Mouse (Mus musculus) hindbrain, embryonic 14.5 days (tissue): ENCODE results near the gene Gab2. TPM values are rescaled to one million over a fixed set of nuclear protein-coding genes. Genes with fewer than 3 reads are reported as not detected.

Experiments used
- ATAC-seq: fragments of 200-750 bp; cut with Nextera tagmentation; 2 replicates; pipeline ENCODE4 v1.8.0; 2017; ENCODE audit warnings: moderate number of reproducible peaks, mild to moderate bottlenecking, moderate TSS enrichment, moderate library complexity; ENCODE audit not compliant: low FRiP score
- DNase-seq: peaks from one replicate; pipeline ENCODE4 v3.0.0-alpha.2; 2015; ENCODE audit warnings: low spot score
- H3K27ac ChIP-seq: fragments of 300-500 bp; sonication (generic); 2 replicates; pipeline ENCODE4 v1.5.1; 2014; ENCODE audit warnings: mild to moderate bottlenecking, moderate library complexity
- H3K27me3 ChIP-seq: fragments of 300-500 bp; sonication (generic); 2 replicates; pipeline ENCODE4 v1.6.1; 2014; ENCODE audit warnings: mild to moderate bottlenecking, low read length, mixed read lengths; ENCODE audit not compliant: control insufficient read depth, insufficient read depth
- H3K36me3 ChIP-seq: fragments of 300-500 bp; sonication (generic); replicated peaks from 2 replicates; pipeline ENCODE4 v1.6.1; 2014; ENCODE audit not compliant: control insufficient read depth, insufficient read depth
- H3K4me1 ChIP-seq: fragments of 300-500 bp; sonication (generic); replicated peaks from 2 replicates; pipeline ENCODE4 v1.6.1; 2014; ENCODE audit warnings: antibody characterized with exemption, low read length, mixed read lengths; ENCODE audit not compliant: control insufficient read depth, insufficient read depth
- H3K4me2 ChIP-seq: fragments of 300-500 bp; sonication (generic); replicated peaks from 2 replicates; pipeline ENCODE4 v1.6.1; 2014; ENCODE audit warnings: mild to moderate bottlenecking, moderate library complexity
- H3K4me3 ChIP-seq: fragments of 300-500 bp; sonication (generic); replicated peaks from 2 replicates; pipeline ENCODE4 v1.5.1; 2014; ENCODE audit warnings: mild to moderate bottlenecking, low read length
- H3K9ac ChIP-seq: fragments of 300-500 bp; sonication (generic); 2 replicates; pipeline ENCODE4 v1.6.1; 2014
- H3K9me3 ChIP-seq: fragments of 300-500 bp; sonication (generic); 2 replicates; pipeline ENCODE4 v1.6.1; 2016; ENCODE audit warnings: low read length; ENCODE audit not compliant: control insufficient read depth
- WGBS: fragments of 180-500 bp; shearing (Covaris S2); extraction: QIAGEN DNeasy Blood & Tissue Kit; methylation state at CpG from one replicate; pipeline ENCODE4 v1.1.7; 2014; 5-methylcytosine and 5-hydroxymethylcytosine counted together
- polyA plus RNA-seq: library from polyadenylated mRNA; unstranded; fragments of >200 nt; fragmentation: Nextera tagmentation; extraction: Ambion mirVana; gene quantifications from 2 replicates; pipeline ENCODE4 v1.2.1, GENCODE M21; 2014

Gab2 gene
- polyA plus RNA-seq, 1 experiment from 2014 or later: 19.4 TPM

GRCm38 (mm10) chr7:97303614-97304013, 222.2 kb downstream of the Gab2 start:
- no peaks in the 10 kb centered on the region for H3K27me3 ChIP-seq
- no peak overlapping the region for H3K27ac ChIP-seq
- H3K4me3 ChIP-seq: no peak overlapping the region
- no peak overlapping the region for H3K4me2 ChIP-seq
- no peak for DNase-seq
- peaks cover 69% of the 10 kb centered on the region for H3K36me3 ChIP-seq
- no peak for ATAC-seq
- no peak overlapping the region for H3K9ac ChIP-seq
- no peaks in the 10 kb centered on the region for H3K4me1 ChIP-seq
- WGBS: 85% methylated on average over 2 of the region's 2 CpGs
- no peaks in the 10 kb centered on the region for H3K9me3 ChIP-seq

- Histone ChIP-seq H3K9me3 (no peaks in the 10 kb centered on the region), H3K27ac (no peak overlapping the region), H3K4me3 (no peak overlapping the region), H3K27me3 (no peaks in the 10 kb centered on the region), H3K4me1 (no peaks in the 10 kb centered on the region), H3K4me2 (no peak overlapping the region), H3K9ac (no peak overlapping the region), H3K36me3 (peaks cover 71% of the 10 kb centered on the region)
- ATAC-seq: no peak
- DNase-seq: no peak
These were observed 223.1 kb downstream of the Gab2 start for GRCm38 (mm10) chr7:97304471-97304870.

- Histone ChIP-seq H3K27me3 (no peaks in the 10 kb centered on the region), H3K27ac (no peak overlapping the region), H3K4me3 (no peak overlapping the region), H3K9ac (no peak overlapping the region), H3K36me3 (peaks cover 79% of the 10 kb centered on the region), H3K9me3 (no peaks in the 10 kb centered on the region), H3K4me2 (no peak overlapping the region), H3K4me1 (no peaks in the 10 kb centered on the region)
- 92% methylated on average over 4 of the region's 4 CpGs for WGBS
- ATAC-seq (no peak), DNase-seq (no peak)
These were observed 223.8 kb downstream of the Gab2 start for GRCm38 (mm10) chr7:97305206-97305605.

- Histone ChIP-seq H3K4me3 (no peak overlapping the region), H3K27me3 (no peaks in the 10 kb centered on the region), H3K27ac (no peak overlapping the region), H3K9ac (no peak overlapping the region), H3K4me2 (no peak overlapping the region), H3K4me1 (no peaks in the 10 kb centered on the region), H3K36me3 (peaks cover 87% of the 10 kb centered on the region), H3K9me3 (no peaks in the 10 kb centered on the region)
- 97% methylated on average over 2 of the region's 2 CpGs for WGBS
- ATAC-seq (no peak), DNase-seq (no peak)
These were observed 225.4 kb downstream of the Gab2 start for GRCm38 (mm10) chr7:97306813-97307212.

- Histone ChIP-seq H3K27me3 (no peaks in the 10 kb centered on the region), H3K4me1 (no peaks in the 10 kb centered on the region), H3K9me3 (no peaks in the 10 kb centered on the region), H3K27ac (no peak overlapping the region), H3K4me2 (no peak overlapping the region), H3K4me3 (no peak overlapping the region), H3K9ac (no peak overlapping the region), H3K36me3 (peaks cover 87% of the 10 kb centered on the region)
- 83% methylated on average over 1 of the region's 1 CpGs for WGBS
- ATAC-seq (no peak), DNase-seq (no peak)
These were observed 226.2 kb downstream of the Gab2 start for GRCm38 (mm10) chr7:97307546-97307945.

GRCm38 (mm10) chr7:97309461-97310340, 228.3 kb downstream of the Gab2 start:
- Histone ChIP-seq H3K9ac (no peak overlapping the region), H3K4me2 (no peak overlapping the region), H3K4me3 (no peak overlapping the region), H3K9me3 (no peaks in the 10 kb centered on the region), H3K4me1 (no peaks in the 10 kb centered on the region), H3K27ac (no peak overlapping the region), H3K36me3 (peaks cover 85% of the 10 kb centered on the region), H3K27me3 (no peaks in the 10 kb centered on the region)
- WGBS: 91% methylated on average over 4 of the region's 4 CpGs
- no peak for DNase-seq
- no peak for ATAC-seq

GRCm38 (mm10) chr7:97310341-97310635, 228.9 kb downstream of the Gab2 start:
- DNase-seq: no peak
- ATAC-seq: no peak
- H3K9me3 ChIP-seq: no peaks in the 10 kb centered on the region
- peaks cover 85% of the 10 kb centered on the region for H3K36me3 ChIP-seq
- H3K4me3 ChIP-seq: no peak overlapping the region
- H3K4me2 ChIP-seq: no peak overlapping the region
- H3K4me1 ChIP-seq: no peaks in the 10 kb centered on the region
- no peak overlapping the region for H3K9ac ChIP-seq
- H3K27ac ChIP-seq: no peak overlapping the region
- no peaks in the 10 kb centered on the region for H3K27me3 ChIP-seq
- 93% methylated on average over 3 of the region's 3 CpGs for WGBS

- H3K27me3 ChIP-seq: no peaks in the 10 kb centered on the region
- no peak overlapping the region for H3K4me2 ChIP-seq
- DNase-seq (no peak), ATAC-seq (no peak)
- H3K36me3 ChIP-seq: peaks cover 85% of the 10 kb centered on the region
- H3K27ac ChIP-seq: no peak overlapping the region
- H3K9me3 ChIP-seq: no peaks in the 10 kb centered on the region
- H3K4me3 ChIP-seq: no peak overlapping the region
- 94% methylated on average over 14 of the region's 14 CpGs for WGBS
- no peaks in the 10 kb centered on the region for H3K4me1 ChIP-seq
- no peak overlapping the region for H3K9ac ChIP-seq
These were observed 230.2 kb downstream of the Gab2 start for GRCm38 (mm10) chr7:97311620-97312019.

GRCm38 (mm10) chr7:97312196-97312595, 230.8 kb downstream of the Gab2 start:
- 95% methylated on average over 17 of the region's 17 CpGs for WGBS
- H3K4me2 ChIP-seq: no peak overlapping the region

GRCm38 (mm10) chr7:97312856-97313255, 231.5 kb downstream of the Gab2 start:
- ATAC-seq: no peak
- Histone ChIP-seq H3K27me3 (no peaks in the 10 kb centered on the region), H3K4me3 (no peak overlapping the region), H3K4me2 (no peak overlapping the region), H3K27ac (no peak overlapping the region), H3K36me3 (peaks cover 78% of the 10 kb centered on the region), H3K9ac (no peak overlapping the region), H3K4me1 (no peaks in the 10 kb centered on the region), H3K9me3 (no peaks in the 10 kb centered on the region)
- WGBS: 94% methylated on average over 6 of the region's 6 CpGs
- DNase-seq: no peak

More at GRCm38 (mm10) chr7:97312196-97312595, 230.8 kb downstream of the Gab2 start:
- DNase-seq (no peak), ATAC-seq (no peak)
- Histone ChIP-seq H3K27me3 (no peaks in the 10 kb centered on the region), H3K4me1 (no peaks in the 10 kb centered on the region), H3K27ac (no peak overlapping the region), H3K4me3 (no peak overlapping the region), H3K9ac (no peak overlapping the region), H3K9me3 (no peaks in the 10 kb centered on the region), H3K36me3 (peaks cover 80% of the 10 kb centered on the region)
